Comparison of ENCODE assay signal across 12 mouse cellular contexts in genomic region chr10:121750175-121750574, GRCm38 (mm10). TPM values are rescaled to one million over a fixed set of nuclear protein-coding genes. Genes with fewer than 3 reads are reported as not detected.
A peak's percentile ranks its signal among the peaks of the same experiment; 100 is the strongest.
DNase-seq lines count a peak whose midpoint lies in the region; TF ChIP-seq lines count a peak whose summit lies in the region.
"Had no signal": no experiment of that assay in that cellular context is flagged by ENCODE, and none has a peak within 500 bp of the region (broad histone marks: within the 10 kb centered on the region; RNA-seq: fewer than 3 reads in every experiment).

No protein-coding gene starts in this region.

- 0 out of 2 replicates have a peak overlapping the region, but pooled peaks have one; percentile 3 for H3K9ac ChIP-seq in ES-E14 (ENCODE audit: insufficient read depth, low read depth, low read length, poor library complexity, severe bottlenecking)
- H3K9ac ChIP-seq: embryonic facial prominence, embryonic 15.5 days; lung, embryonic 15.5 days had no signal

- peak; percentile 85 for DNase-seq in ES-E14 (ENCODE audit: low read depth, low spot score)
- peak; percentile 36 for DNase-seq in adrenal gland, postnatal 14 days
- DNase-seq in left cerebral cortex, adult 2 months (ENCODE audit: extremely low spot score in 1 of 2, low spot score in 2 of 2) = peak; percentile 62 to 73
- peak; percentile 29 to 43 for DNase-seq in monocyte, adult 2 months (ENCODE audit: low read depth in 1 of 2, low spot score in 2 of 2)
- no peak for DNase-seq in embryo, embryonic 10 days (ENCODE audit: low spot score)
- no peak for DNase-seq in cerebellum, adult 11-12 months
- DNase-seq in spleen, adult 12 weeks (ENCODE audit: low spot score) = no peak
- DNase-seq: cerebellum, adult 2 months; gastrocnemius, postnatal 36 days; kidney, postnatal 4 days had no signal

- TF ChIP-seq CTCF in left cerebral cortex, adult 2 months (IDR thresholded peaks at IDR 0.05) = no peak

- no peak overlapping the region for H3K27ac ChIP-seq in ES-E14 (ENCODE audit: insufficient read depth, low read depth, low read length, poor library complexity, severe bottlenecking)
- H3K27ac ChIP-seq in left cerebral cortex, adult 2 months = no peak overlapping the region
- H3K27ac ChIP-seq: embryonic facial prominence, embryonic 15.5 days; lung, embryonic 15.5 days had no signal

- H3K4me1 ChIP-seq in ES-E14 (ENCODE audit: control insufficient read depth in 2 of 2, insufficient read depth in 2 of 2, low read length in 2 of 2, poor library complexity in 1 of 2) = peaks cover 3 to 11% of the 10 kb centered on the region in 2 experiments; a peak in 2 of 4 replicates

- intact Hi-C loops in left cerebral cortex, adult 2 months (cut with DNase I) = no loop called here

- H3K4me3 ChIP-seq in ES-E14 (ENCODE audit: insufficient read depth in 1 of 2, low read depth in 1 of 2, low read length in 2 of 2, poor library complexity in 1 of 2, severe bottlenecking in 1 of 2) = peak overlapping the region in 1 of 2 experiments; percentile 2; a peak in 2 of 4 replicates
- H3K4me3 ChIP-seq in left cerebral cortex, adult 2 months = no peak overlapping the region
- H3K4me3 ChIP-seq: embryonic facial prominence, embryonic 15.5 days; lung, embryonic 15.5 days had no signal

- peaks cover 21% of the 10 kb centered on the region for H3K36me3 ChIP-seq in ES-E14 (ENCODE audit: control insufficient read depth, insufficient read depth, low read length, poor library complexity, severe bottlenecking)

- in situ Hi-C loops in ES-E14 (cut with MboI; ENCODE audit: low sequenced_read_pairs in 2 of 2, unreplicated experiment in 2 of 2) = loop anchor here in 1 of 2 experiments (25.0 kb wide), 1 partner anchor 287 kb away; the partner anchor contains the start of gene Srgap1

- H3K9me3 ChIP-seq in ES-E14 (ENCODE audit: control insufficient read depth, insufficient read depth, low read depth, low read length) = no peaks in the 10 kb centered on the region
- H3K9me3 ChIP-seq: embryonic facial prominence, embryonic 15.5 days; lung, embryonic 15.5 days had no signal

TF ChIP-seq in ES-E14, 5 proteins besides CTCF, POLR2A, EP300 and RAD21:
- TF ChIP-seq ZNF384 (IDR thresholded peaks at IDR 0.05; ENCODE audit: low read depth, low read length) = no peak
- TF ChIP-seq CHD2 (IDR thresholded peaks at IDR 0.05; ENCODE audit: low read depth, low read length) = no peak
- TF ChIP-seq MAFK (IDR thresholded peaks at IDR 0.05; ENCODE audit: insufficient read depth, low read depth, low read length) = peak; percentile 95

RNA-seq across cellular contexts. Expression of gene BC048403, which starts 10.4 kb away (rescaled TPM):
- total RNA-seq in ES-E14 (2012; rRNA removed) = 5.2 and 8.6 TPM in 2 replicates
- 8.5 and 9.0 TPM in 2 replicates for total RNA-seq in adrenal gland, postnatal 14 days (2021)
- total RNA-seq in left cerebral cortex, adult 2 months (2021) = 10 to 100 TPM in 1 of 2 experiments, 1 to 10 TPM in 1; 9.9 to 10.4 TPM

Comparison
In these comparisons a context has a peak if more than half of its experiments do, and no peak if none do; other contexts are left out.
1. DNase-seq: peak in ES-E14 (single experiment), adrenal gland, postnatal 14 days (single experiment), left cerebral cortex, adult 2 months (2 of 2) and monocyte, adult 2 months (2 of 2); none in embryo, embryonic 10 days (single experiment), cerebellum, adult 11-12 months (single experiment) and spleen, adult 12 weeks (single experiment).